ENCODE assay signal across 8 mouse cellular contexts in genomic region chr17:56080781-56081585, GRCm38 (mm10). TPM values are rescaled to one million over a fixed set of nuclear protein-coding genes. Genes with fewer than 3 reads are reported as not detected.
DNase-seq lines count a peak whose midpoint lies in the region; ATAC-seq and TF ChIP-seq lines count a peak whose summit lies in the region.

No protein-coding gene starts in this region.

- peak overlapping the region; percentile 97 for H3K4me2 ChIP-seq in embryonic facial prominence, embryonic 14.5 days (ENCODE audit: low read depth, low read length)
- peak overlapping the region; percentile 97 for H3K4me2 ChIP-seq in hindbrain, postnatal 0 days (ENCODE audit: low read depth, low read length)
- peak overlapping the region; percentile 85 for H3K4me2 ChIP-seq in limb, embryonic 14.5 days (replicated peaks; ENCODE audit: low read depth, low read length, severe bottlenecking)
- peak overlapping the region; percentile 100 for H3K4me2 ChIP-seq in neural tube, embryonic 13.5 days

- 2% methylated on average over 6 of the region's 8 CpGs for WGBS in embryonic facial prominence, embryonic 14.5 days
- WGBS in hindbrain, postnatal 0 days: 7% methylated on average over 8 of the region's 8 CpGs
- 9% methylated on average over 8 of the region's 8 CpGs for WGBS in limb, embryonic 14.5 days
- 9% methylated on average over 8 of the region's 8 CpGs for WGBS in neural tube, embryonic 13.5 days

- peak overlapping the region; percentile 92 for H3K4me3 ChIP-seq in embryonic facial prominence, embryonic 14.5 days (ENCODE audit: low read depth, low read length)
- H3K4me3 ChIP-seq in hindbrain, postnatal 0 days (ENCODE audit: low read length): peak overlapping the region; percentile 96
- H3K4me3 ChIP-seq in limb, embryonic 14.5 days (replicated peaks; ENCODE audit: low read length): peak overlapping the region; percentile 92
- H3K4me3 ChIP-seq in neural tube, embryonic 13.5 days: peak overlapping the region; percentile 84

- ATAC-seq in embryonic facial prominence, embryonic 14.5 days (ENCODE audit: low read depth): peak; percentile 54
- peak; percentile 38 for ATAC-seq in hindbrain, postnatal 0 days
- peak; percentile 28 for ATAC-seq in limb, embryonic 14.5 days (ENCODE audit: low FRiP score, low read depth)
- ATAC-seq in neural tube, embryonic 13.5 days (ENCODE audit: low read depth): peak; percentile 24

- H3K27me3 ChIP-seq in embryonic facial prominence, embryonic 14.5 days (replicated peaks; ENCODE audit: control insufficient read depth, insufficient read depth, low read length): no peaks in the 10 kb centered on the region
- no peaks in the 10 kb centered on the region for H3K27me3 ChIP-seq in hindbrain, postnatal 0 days (ENCODE audit: insufficient read depth, low read length)
- no peaks in the 10 kb centered on the region for H3K27me3 ChIP-seq in limb, embryonic 14.5 days (ENCODE audit: control insufficient read depth, insufficient read depth, low read length)
- H3K27me3 ChIP-seq in neural tube, embryonic 13.5 days: no peaks in the 10 kb centered on the region

- DNase-seq in A20 (ENCODE audit: low read depth, low spot score) (peak; percentile 62), ES-CJ7 (ENCODE audit: low read depth, low spot score) (peak; percentile 94)
- DNase-seq in embryonic facial prominence, embryonic 14.5 days (ENCODE audit: low spot score): peak; percentile 93
- peak; percentile 87 for DNase-seq in hindbrain, postnatal 0 days (ENCODE audit: low spot score)
- DNase-seq in limb, embryonic 14.5 days (ENCODE audit: low spot score): peak; percentile 84
- no peak for DNase-seq in urinary bladder, adult 2 months (ENCODE audit: low spot score)
- no peak for DNase-seq in gastrocnemius, postnatal 14 days

- no peaks in the 10 kb centered on the region for H3K9me3 ChIP-seq in embryonic facial prominence, embryonic 14.5 days (ENCODE audit: control insufficient read depth, low read length)
- no peaks in the 10 kb centered on the region for H3K9me3 ChIP-seq in hindbrain, postnatal 0 days (ENCODE audit: low read length)
- H3K9me3 ChIP-seq in limb, embryonic 14.5 days (ENCODE audit: control insufficient read depth, low read length): no peaks in the 10 kb centered on the region
- H3K9me3 ChIP-seq in neural tube, embryonic 13.5 days: no peaks in the 10 kb centered on the region

- H3K27ac ChIP-seq in embryonic facial prominence, embryonic 14.5 days (replicated peaks; ENCODE audit: low read depth, low read length): peak overlapping the region; percentile 29; the same call in 1 of the 2 replicates
- peak overlapping the region; percentile 20; the same call in 1 of the 2 replicates for H3K27ac ChIP-seq in hindbrain, postnatal 0 days
- H3K27ac ChIP-seq in limb, embryonic 14.5 days (replicated peaks; ENCODE audit: low read depth, low read length): no peak overlapping the region
- H3K27ac ChIP-seq in neural tube, embryonic 13.5 days (replicated peaks): peak overlapping the region; percentile 52; the same call in 1 of the 2 replicates

- intact Hi-C loops in gastrocnemius, postnatal 14 days (cut with DNase I; ENCODE audit: low total_unique reads): no loop called here

- H3K9ac ChIP-seq in embryonic facial prominence, embryonic 14.5 days (ENCODE audit: low read depth, low read length): peak overlapping the region; percentile 88
- peak overlapping the region; percentile 84 for H3K9ac ChIP-seq in hindbrain, postnatal 0 days (replicated peaks; ENCODE audit: low read length)
- H3K9ac ChIP-seq in limb, embryonic 14.5 days (ENCODE audit: low read depth, low read length, severe bottlenecking): peak overlapping the region; percentile 74
- H3K9ac ChIP-seq in neural tube, embryonic 13.5 days: peak overlapping the region; percentile 95

- TF ChIP-seq CTCF in hindbrain, postnatal 0 days (IDR thresholded peaks at IDR 0.05; ENCODE audit: low read depth): peak; percentile 18; the same call in 1 of the 2 replicates

- peaks cover 10% of the 10 kb centered on the region for H3K4me1 ChIP-seq in embryonic facial prominence, embryonic 14.5 days (ENCODE audit: control insufficient read depth, insufficient read depth, low read length)
- H3K4me1 ChIP-seq in hindbrain, postnatal 0 days (ENCODE audit: insufficient read depth, low read length): peaks cover 18% of the 10 kb centered on the region
- peaks cover 18% of the 10 kb centered on the region for H3K4me1 ChIP-seq in limb, embryonic 14.5 days (ENCODE audit: control insufficient read depth, insufficient read depth, low read length)
- peaks cover 32% of the 10 kb centered on the region for H3K4me1 ChIP-seq in neural tube, embryonic 13.5 days (replicated peaks)

- no peak for TF ChIP-seq POLR2A in limb, embryonic 14.5 days (IDR thresholded peaks at IDR 0.05; ENCODE audit: borderline replicate concordance, extremely low read depth, insufficient read depth, insufficient read length)

- H3K36me3 ChIP-seq in embryonic facial prominence, embryonic 14.5 days (ENCODE audit: control insufficient read depth, insufficient read depth, low read length): peaks cover 22% of the 10 kb centered on the region
- peaks cover 5% of the 10 kb centered on the region; the same call in 1 of the 2 replicates for H3K36me3 ChIP-seq in hindbrain, postnatal 0 days (ENCODE audit: insufficient read depth, low read length)
- H3K36me3 ChIP-seq in limb, embryonic 14.5 days (ENCODE audit: control insufficient read depth, insufficient read depth, low read length): peaks cover 28% of the 10 kb centered on the region
- H3K36me3 ChIP-seq in neural tube, embryonic 13.5 days: peaks cover 34% of the 10 kb centered on the region

RNA-seq across cellular contexts. Expression of gene Hdgfl2, which starts 1.5 kb away (rescaled TPM):
- 75.6 and 84.3 TPM in 2 replicates for polyA plus RNA-seq in embryonic facial prominence, embryonic 14.5 days (2014; fragmentation: Nextera tagmentation; extraction: Ambion mirVana)
- 57.5 and 70.0 TPM in 2 replicates for total RNA-seq in hindbrain, postnatal 0 days (2014; rRNA removed)
- 109 and 119 TPM in 2 replicates for polyA plus RNA-seq in hindbrain, postnatal 0 days (2015; fragmentation: Nextera tagmentation; extraction: Ambion mirVana)
- 82.3 and 118 TPM in 2 replicates for polyA plus RNA-seq in limb, embryonic 14.5 days (2012; rRNA removed)
- polyA plus RNA-seq in limb, embryonic 14.5 days (2014; fragmentation: Nextera tagmentation; extraction: Ambion mirVana): 84.9 and 104 TPM in 2 replicates
- polyA plus RNA-seq in neural tube, embryonic 13.5 days (2015; fragmentation: Nextera tagmentation; extraction: Ambion mirVana): 140 and 150 TPM in 2 replicates
- 68.8 and 70.6 TPM in 2 replicates for polyA plus RNA-seq in urinary bladder, adult 2 months (2012; rRNA removed)
- 10 to 100 TPM; 27.7 TPM for total RNA-seq in gastrocnemius, postnatal 14 days (2021)

RNA-seq across cellular contexts. Expression of gene Ubxn6, which starts 6.2 kb away (rescaled TPM):
- polyA plus RNA-seq in embryonic facial prominence, embryonic 14.5 days (2014; fragmentation: Nextera tagmentation; extraction: Ambion mirVana): 32.7 and 39.8 TPM in 2 replicates
- 92.0 and 111 TPM in 2 replicates for total RNA-seq in hindbrain, postnatal 0 days (2014; rRNA removed)
- 75.2 and 77.7 TPM in 2 replicates for polyA plus RNA-seq in hindbrain, postnatal 0 days (2015; fragmentation: Nextera tagmentation; extraction: Ambion mirVana)
- 61.9 and 82.9 TPM in 2 replicates for polyA plus RNA-seq in limb, embryonic 14.5 days (2012; rRNA removed)
- polyA plus RNA-seq in limb, embryonic 14.5 days (2014; fragmentation: Nextera tagmentation; extraction: Ambion mirVana): 36.4 and 43.1 TPM in 2 replicates
- polyA plus RNA-seq in neural tube, embryonic 13.5 days (2015; fragmentation: Nextera tagmentation; extraction: Ambion mirVana): 79.6 and 91.4 TPM in 2 replicates
- 62.3 and 62.7 TPM in 2 replicates for polyA plus RNA-seq in urinary bladder, adult 2 months (2012; rRNA removed)
- total RNA-seq in gastrocnemius, postnatal 14 days (2021): 10 to 100 TPM; 38.3 to 38.9 TPM

RNA-seq across cellular contexts. Expression of gene Plin4, which starts 28.6 kb away (rescaled TPM):
- 0.08 and 0.33 TPM in 2 replicates for polyA plus RNA-seq in embryonic facial prominence, embryonic 14.5 days (2014; fragmentation: Nextera tagmentation; extraction: Ambion mirVana)
- total RNA-seq in hindbrain, postnatal 0 days (2014; rRNA removed): 0.61 and 0.99 TPM in 2 replicates
- 0.08 and 0.11 TPM in 2 replicates for polyA plus RNA-seq in hindbrain, postnatal 0 days (2015; fragmentation: Nextera tagmentation; extraction: Ambion mirVana)
- polyA plus RNA-seq in limb, embryonic 14.5 days (2012; rRNA removed): 0.04 and 0.09 TPM in 2 replicates
- polyA plus RNA-seq in limb, embryonic 14.5 days (2014; fragmentation: Nextera tagmentation; extraction: Ambion mirVana): 0.07 and 0.11 TPM in 2 replicates
- polyA plus RNA-seq in neural tube, embryonic 13.5 days (2015; fragmentation: Nextera tagmentation; extraction: Ambion mirVana): 0.03 and 0.11 TPM in 2 replicates
- polyA plus RNA-seq in urinary bladder, adult 2 months (2012; rRNA removed): 96.9 and 98.3 TPM in 2 replicates
- total RNA-seq in gastrocnemius, postnatal 14 days (2021): 100 to 1,000 TPM; 127 to 310 TPM

RNA-seq across cellular contexts. Expression of gene Plin5, which starts 36.4 kb away (rescaled TPM):
- polyA plus RNA-seq in embryonic facial prominence, embryonic 14.5 days (2014; fragmentation: Nextera tagmentation; extraction: Ambion mirVana): 0.54 and 0.57 TPM in 2 replicates
- total RNA-seq in hindbrain, postnatal 0 days (2014; rRNA removed): 2.2 and 3.3 TPM in 2 replicates
- 4.1 and 4.4 TPM in 2 replicates for polyA plus RNA-seq in hindbrain, postnatal 0 days (2015; fragmentation: Nextera tagmentation; extraction: Ambion mirVana)
- not detected in 2 replicates for polyA plus RNA-seq in limb, embryonic 14.5 days (2012; rRNA removed)
- polyA plus RNA-seq in limb, embryonic 14.5 days (2014; fragmentation: Nextera tagmentation; extraction: Ambion mirVana): 0.10 and 0.17 TPM in 2 replicates
- polyA plus RNA-seq in neural tube, embryonic 13.5 days (2015; fragmentation: Nextera tagmentation; extraction: Ambion mirVana): 0.83 and 0.93 TPM in 2 replicates
- polyA plus RNA-seq in urinary bladder, adult 2 months (2012; rRNA removed): 1.4 and 1.9 TPM in 2 replicates
- total RNA-seq in gastrocnemius, postnatal 14 days (2021): 10 to 100 TPM; 17.6 to 48.3 TPM

RNA-seq across cellular contexts. Expression of gene Chaf1a, which starts 40.7 kb away (rescaled TPM):
- polyA plus RNA-seq in embryonic facial prominence, embryonic 14.5 days (2014; fragmentation: Nextera tagmentation; extraction: Ambion mirVana): 14.2 and 16.5 TPM in 2 replicates
- total RNA-seq in hindbrain, postnatal 0 days (2014; rRNA removed): 5.8 and 6.1 TPM in 2 replicates
- 4.5 and 5.3 TPM in 2 replicates for polyA plus RNA-seq in hindbrain, postnatal 0 days (2015; fragmentation: Nextera tagmentation; extraction: Ambion mirVana)
- 22.8 and 25.1 TPM in 2 replicates for polyA plus RNA-seq in limb, embryonic 14.5 days (2012; rRNA removed)
- 18.4 and 19.3 TPM in 2 replicates for polyA plus RNA-seq in limb, embryonic 14.5 days (2014; fragmentation: Nextera tagmentation; extraction: Ambion mirVana)
- polyA plus RNA-seq in neural tube, embryonic 13.5 days (2015; fragmentation: Nextera tagmentation; extraction: Ambion mirVana): 6.3 and 8.0 TPM in 2 replicates
- 2.1 and 2.2 TPM in 2 replicates for polyA plus RNA-seq in urinary bladder, adult 2 months (2012; rRNA removed)
- 1 to 10 TPM; 1.8 to 2.3 TPM for total RNA-seq in gastrocnemius, postnatal 14 days (2021)

Comparison
In these comparisons a context has a peak if more than half of its experiments do, and no peak if none do; other contexts are left out.
1. DNase-seq: peak in A20 (single experiment), ES-CJ7 (single experiment), embryonic facial prominence, embryonic 14.5 days (single experiment), hindbrain, postnatal 0 days (single experiment) and limb, embryonic 14.5 days (single experiment); none in urinary bladder, adult 2 months (single experiment) and gastrocnemius, postnatal 14 days (single experiment).
2. RNA of gene Plin4, which starts 28.6 kb away (polyA plus RNA-seq): 96.9 to 98.3 TPM in urinary bladder, adult 2 months; 0.08 to 0.33 TPM in embryonic facial prominence, embryonic 14.5 days, 0.08 to 0.11 TPM in hindbrain, postnatal 0 days, 0.04 to 0.11 TPM in limb, embryonic 14.5 days and 0.03 to 0.11 TPM in neural tube, embryonic 13.5 days; every median in the first group is over 10 times any median in the second.
3. Peak in every context shown above with its lines, with median percentiles within 50 percentile points of each other: ATAC-seq, H3K4me2 ChIP-seq, H3K4me3 ChIP-seq and H3K9ac ChIP-seq.